Mouse (Mus musculus): ENCODE results near the gene Sptb. TPM values are rescaled to one million over a fixed set of nuclear protein-coding genes. Genes with fewer than 3 reads are reported as not detected.
A peak's percentile ranks its signal among the peaks of the same experiment; 100 is the strongest.

The Sptb gene
- polyA plus RNA-seq, 1 experiment from 2014 or later, result 2.4 TPM

- under 1% methylated on average over 73 of the region's 74 CpGs for WGBS
- H3K4me2 ChIP-seq (ENCODE audit: low read depth, low read length), result peak overlapping the region; percentile 69
- H3K9ac ChIP-seq (replicated peaks; ENCODE audit: low read length), result peak overlapping the region; percentile 53
- DNase-seq (ENCODE audit: low spot score) (peak; percentile 76), ATAC-seq (replicated peaks; ENCODE audit: insufficient number of reproducible peaks, low FRiP score, low TSS enrichment, low read depth) (peak; percentile 55)
- H3K9me3 ChIP-seq (replicated peaks; ENCODE audit: control insufficient read depth, low read length), result no peaks in the 10 kb centered on the region
- H3K4me3 ChIP-seq (ENCODE audit: low read depth, low read length), result peak overlapping the region; percentile 48
- no peak overlapping the region for H3K27ac ChIP-seq (replicated peaks; ENCODE audit: low read depth, low read length)
- H3K36me3 ChIP-seq (replicated peaks; ENCODE audit: control insufficient read depth, insufficient read depth, low read depth, low read length), result no peaks in the 10 kb centered on the region
- H3K27me3 ChIP-seq (ENCODE audit: control insufficient read depth, insufficient read depth, low read length), result peaks cover 21% of the 10 kb centered on the region
- H3K4me1 ChIP-seq (ENCODE audit: control insufficient read depth, insufficient read depth, low read length), result no peaks in the 10 kb centered on the region
Measured at GRCm38 (mm10) chr12:76533377-76534222, 176.7 kb downstream of the Sptb start.

- Histone ChIP-seq H3K9ac (replicated peaks; ENCODE audit: low read length) (peak overlapping the region; percentile 53), H3K9me3 (replicated peaks; ENCODE audit: control insufficient read depth, low read length) (no peaks in the 10 kb centered on the region), H3K4me2 (ENCODE audit: low read depth, low read length) (peak overlapping the region; percentile 69), H3K36me3 (replicated peaks; ENCODE audit: control insufficient read depth, insufficient read depth, low read depth, low read length) (no peaks in the 10 kb centered on the region), H3K27ac (replicated peaks; ENCODE audit: low read depth, low read length) (no peak overlapping the region), H3K4me3 (ENCODE audit: low read depth, low read length) (peak overlapping the region; percentile 48), H3K27me3 (ENCODE audit: control insufficient read depth, insufficient read depth, low read length) (peaks cover 21% of the 10 kb centered on the region), H3K4me1 (ENCODE audit: control insufficient read depth, insufficient read depth, low read length) (no peaks in the 10 kb centered on the region)
- WGBS, result under 1% methylated on average over 31 of the region's 31 CpGs
- DNase-seq (ENCODE audit: low spot score) (no peak), ATAC-seq (replicated peaks; ENCODE audit: insufficient number of reproducible peaks, low FRiP score, low TSS enrichment, low read depth) (peak; percentile 24; the same call in 1 of the 2 replicates)
Measured at GRCm38 (mm10) chr12:76532926-76533376, 177.4 kb downstream of the Sptb start.

- Histone ChIP-seq H3K27ac (replicated peaks; ENCODE audit: low read depth, low read length) (no peak overlapping the region), H3K36me3 (replicated peaks; ENCODE audit: control insufficient read depth, insufficient read depth, low read depth, low read length) (no peaks in the 10 kb centered on the region), H3K4me3 (ENCODE audit: low read depth, low read length) (peak overlapping the region; percentile 48), H3K27me3 (ENCODE audit: control insufficient read depth, insufficient read depth, low read length) (peaks cover 21% of the 10 kb centered on the region), H3K4me2 (ENCODE audit: low read depth, low read length) (peak overlapping the region; percentile 69), H3K4me1 (ENCODE audit: control insufficient read depth, insufficient read depth, low read length) (no peaks in the 10 kb centered on the region), H3K9ac (replicated peaks; ENCODE audit: low read length) (no peak overlapping the region; the same call in 1 of the 2 replicates), H3K9me3 (replicated peaks; ENCODE audit: control insufficient read depth, low read length) (no peaks in the 10 kb centered on the region)
- WGBS, result 2% methylated on average over 19 of the region's 19 CpGs
- no peak for ATAC-seq (replicated peaks; ENCODE audit: insufficient number of reproducible peaks, low FRiP score, low TSS enrichment, low read depth)
- peak; percentile 44 for DNase-seq (ENCODE audit: low spot score)
Measured at GRCm38 (mm10) chr12:76531986-76532925, 178.1 kb downstream of the Sptb start.

GRCm38 (mm10) chr12:76530580-76531139 lies 179.7 kb downstream of the Sptb start, which contains the start of gene Plekhg3:
TSS of gene Plekhg3 (plus strand) at chr12:76530891.
- no peaks in the 10 kb centered on the region for H3K9me3 ChIP-seq (replicated peaks; ENCODE audit: control insufficient read depth, low read length)
- peaks cover 21% of the 10 kb centered on the region for H3K27me3 ChIP-seq (ENCODE audit: control insufficient read depth, insufficient read depth, low read length)
- ATAC-seq (replicated peaks; ENCODE audit: insufficient number of reproducible peaks, low FRiP score, low TSS enrichment, low read depth) (no peak), DNase-seq (ENCODE audit: low spot score) (no peak)
- H3K36me3 ChIP-seq (replicated peaks; ENCODE audit: control insufficient read depth, insufficient read depth, low read depth, low read length), result no peaks in the 10 kb centered on the region
- 16% methylated on average over 6 of the region's 6 CpGs for WGBS
- no peaks in the 10 kb centered on the region for H3K4me1 ChIP-seq (ENCODE audit: control insufficient read depth, insufficient read depth, low read length)
- H3K4me3 ChIP-seq (ENCODE audit: low read depth, low read length), result no peak within 1 kb of the TSS
- no peak within 1 kb of the TSS for H3K9ac ChIP-seq (replicated peaks; ENCODE audit: low read length)
- H3K27ac ChIP-seq (replicated peaks; ENCODE audit: low read depth, low read length), result no peak within 1 kb of the TSS
- no peak within 1 kb of the TSS for H3K4me2 ChIP-seq (ENCODE audit: low read depth, low read length)

Small RNA genes within 50 kb of the gene (microRNA-seq; reads per million reads assigned to microRNA genes)
- not detected for gene Mir5135 (ENCODE audit: borderline number of aligned reads)

Other genes starting within 250 kb of the Sptb start
- 2.0 and 2.1 TPM in 2 replicates for gene Plekhg3, start 179.7 kb downstream of the Sptb start, polyA plus RNA-seq (2014; fragmentation: Nextera tagmentation; extraction: Ambion mirVana)
- 69.8 and 87.6 TPM in 2 replicates for gene Churc1, start 55.0 kb upstream of the Sptb start, polyA plus RNA-seq (2014; fragmentation: Nextera tagmentation; extraction: Ambion mirVana)
- gene Fntb, start 55.0 kb upstream of the Sptb start, polyA plus RNA-seq (2014; fragmentation: Nextera tagmentation; extraction: Ambion mirVana), result 44.6 and 47.7 TPM in 2 replicates
- gene Gpx2, start 85.0 kb upstream of the Sptb start, polyA plus RNA-seq (2014; fragmentation: Nextera tagmentation; extraction: Ambion mirVana), result 0.93 and 1.2 TPM in 2 replicates
- 11.5 and 14.3 TPM in 2 replicates for gene Rab15, start 112.4 kb upstream of the Sptb start, polyA plus RNA-seq (2014; fragmentation: Nextera tagmentation; extraction: Ambion mirVana)

All from embryonic facial prominence, embryonic 11.5 days (tissue).